Mouse (Mus musculus) adrenal gland, postnatal 36 days (tissue): ENCODE measurements around the gene Olfr853. TPM values are rescaled to one million over a fixed set of nuclear protein-coding genes. Genes with fewer than 3 reads are reported as not detected.

Source experiments
- DNase-seq, 2 experiments: peaks; one replicate each; pipeline ENCODE4 v3.0.0; 2021; ENCODE audit warnings: mixed read lengths in 1 of 2
- long read RNA-seq, 2 experiments: library from polyadenylated mRNA; stranded (forward); transcript quantifications; one replicate each; pipeline ENCODE4 v2.0.0; 2021; ENCODE audit warnings: borderline sequencing depth in 2 of 2
- total RNA-seq, 2 experiments: library from RNA; stranded (reverse); gene quantifications; 2 replicates each; pipeline ENCODE4 v1.2.3; 2021

The Olfr853 gene
- not detected for total RNA-seq
- long read RNA-seq, experiment 1: 0 reads
- long read RNA-seq, experiment 2: 0 reads

DNA sequence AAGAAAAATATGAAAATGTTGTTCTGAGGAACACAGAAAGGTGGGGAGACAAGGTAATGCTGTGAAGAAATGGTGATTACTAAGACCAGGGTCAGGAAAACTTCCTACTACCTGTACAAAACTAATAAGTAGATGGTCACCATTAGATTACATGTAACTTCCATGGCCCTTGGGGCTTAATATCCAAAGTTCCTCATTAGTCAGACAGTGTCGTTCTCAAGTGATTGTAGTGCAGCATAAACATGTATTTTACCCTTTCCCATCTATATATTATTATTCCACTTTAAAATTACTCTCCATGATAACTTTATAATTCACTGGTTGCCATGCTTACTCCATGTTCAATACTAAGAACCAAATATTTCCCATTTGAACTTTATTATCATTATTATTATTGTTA is at the start of gene Olfr853:
Gene Olfr853, minus strand, starts transcription at position 101 of the 400 bp plus-strand sequence.
- DNase-seq: no peak

DNA sequence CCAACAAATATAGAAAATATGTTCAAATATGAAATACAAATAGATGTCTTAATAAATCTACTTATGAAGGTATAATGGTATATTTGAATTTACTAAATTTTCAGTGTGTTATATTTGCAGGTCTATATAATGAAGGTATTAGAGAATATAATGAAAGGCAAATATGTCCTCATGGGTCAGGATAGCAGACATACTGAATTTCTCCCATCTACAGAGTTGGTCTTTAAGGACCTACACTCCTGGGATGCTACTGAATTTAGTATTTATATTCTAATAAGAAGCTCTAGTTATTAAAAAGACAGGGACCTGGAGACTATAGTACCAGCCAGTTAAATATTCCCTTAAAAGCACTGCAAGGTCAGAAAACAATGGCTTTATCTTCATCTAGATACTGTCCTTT is 41.4 kb upstream of the Olfr853 start, which contains the start of gene Olfr855:
Gene Olfr855, plus strand, starts transcription at position 301 of the 400 bp plus-strand sequence.
- no peak for DNase-seq

DNA sequence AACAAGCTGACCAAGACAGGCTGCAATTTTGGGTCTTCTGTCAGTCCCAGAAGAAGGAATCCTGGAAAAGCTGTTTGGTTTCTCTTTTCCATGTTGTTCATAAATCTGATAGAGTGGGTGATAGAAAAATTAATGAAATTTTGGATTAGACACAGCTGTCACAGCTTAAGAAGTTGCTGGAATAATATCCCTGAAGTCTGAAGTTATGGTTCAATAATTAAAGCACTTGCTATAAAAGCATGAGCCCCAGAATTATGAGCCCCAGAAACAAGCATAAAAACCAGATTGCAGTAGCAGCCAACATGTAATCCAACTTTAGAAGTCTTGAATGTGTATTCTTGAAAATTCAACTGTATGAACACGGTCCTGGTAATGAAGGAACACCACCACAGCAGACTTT is 26.4 kb upstream of the Olfr853 start, which contains the start of gene Olfr854:
Gene Olfr854, minus strand, starts transcription at position 101 of the 400 bp plus-strand sequence.
- DNase-seq: no peak

DNA sequence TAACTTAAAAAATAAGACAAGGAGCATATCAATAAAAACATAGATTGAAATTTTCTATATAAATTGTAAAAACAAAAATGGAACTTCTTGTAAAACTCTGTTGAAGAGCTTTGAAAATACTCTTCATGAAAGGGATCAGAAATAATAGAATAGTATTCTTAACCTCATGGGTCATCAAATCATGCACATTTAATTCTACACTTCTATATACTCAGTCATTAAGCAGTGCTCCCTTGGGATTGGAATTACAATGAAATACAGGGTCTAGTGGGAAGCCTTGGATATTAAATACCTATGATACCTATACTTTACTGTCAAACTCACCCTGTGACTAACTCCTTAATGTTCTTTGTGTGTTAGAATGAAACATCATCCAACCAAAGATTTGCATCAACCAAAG is 47.9 kb downstream of the Olfr853 start, which contains the start of gene Olfr851:
Gene Olfr851, plus strand, starts transcription at position 301 of the 400 bp plus-strand sequence.
- DNase-seq: no peak

Other genes with a start within 250 kb of the Olfr853 start
- not detected for gene Olfr844, start 224.7 kb downstream of the Olfr853 start, total RNA-seq
- not detected for gene Olfr845, start 204.6 kb downstream of the Olfr853 start, total RNA-seq
- gene Olfr846, start 177.1 kb downstream of the Olfr853 start, total RNA-seq: not detected
- gene Olfr847, start 162.4 kb downstream of the Olfr853 start, total RNA-seq: not detected
- gene Olfr849, start 100.8 kb downstream of the Olfr853 start, total RNA-seq: not detected
- gene Olfr850, start 62.8 kb downstream of the Olfr853 start, total RNA-seq: not detected
- not detected for gene Olfr851, start 47.8 kb downstream of the Olfr853 start, total RNA-seq
- not detected for gene Olfr854, start 26.3 kb upstream of the Olfr853 start, total RNA-seq
- gene Olfr855, start 41.5 kb upstream of the Olfr853 start, total RNA-seq: not detected
- 10 to 100 TPM; 19.8 to 22.2 TPM for gene Zfp317, start 81.0 kb upstream of the Olfr853 start, total RNA-seq
- not detected for gene Olfr857, start 168.4 kb upstream of the Olfr853 start, total RNA-seq
- not detected for gene Olfr58, start 239.2 kb upstream of the Olfr853 start, total RNA-seq